Mouse (Mus musculus): Measurements from ENCODE around the gene Col12a1. TPM values are rescaled to one million over a fixed set of nuclear protein-coding genes. Genes with fewer than 3 reads are reported as not detected.
A peak's percentile ranks its signal among the peaks of the same experiment; 100 is the strongest.

Gene Col12a1
- 10 to 100 TPM; 19.7 to 22.7 (median 20.9) TPM for total RNA-seq (2022)

DNA sequence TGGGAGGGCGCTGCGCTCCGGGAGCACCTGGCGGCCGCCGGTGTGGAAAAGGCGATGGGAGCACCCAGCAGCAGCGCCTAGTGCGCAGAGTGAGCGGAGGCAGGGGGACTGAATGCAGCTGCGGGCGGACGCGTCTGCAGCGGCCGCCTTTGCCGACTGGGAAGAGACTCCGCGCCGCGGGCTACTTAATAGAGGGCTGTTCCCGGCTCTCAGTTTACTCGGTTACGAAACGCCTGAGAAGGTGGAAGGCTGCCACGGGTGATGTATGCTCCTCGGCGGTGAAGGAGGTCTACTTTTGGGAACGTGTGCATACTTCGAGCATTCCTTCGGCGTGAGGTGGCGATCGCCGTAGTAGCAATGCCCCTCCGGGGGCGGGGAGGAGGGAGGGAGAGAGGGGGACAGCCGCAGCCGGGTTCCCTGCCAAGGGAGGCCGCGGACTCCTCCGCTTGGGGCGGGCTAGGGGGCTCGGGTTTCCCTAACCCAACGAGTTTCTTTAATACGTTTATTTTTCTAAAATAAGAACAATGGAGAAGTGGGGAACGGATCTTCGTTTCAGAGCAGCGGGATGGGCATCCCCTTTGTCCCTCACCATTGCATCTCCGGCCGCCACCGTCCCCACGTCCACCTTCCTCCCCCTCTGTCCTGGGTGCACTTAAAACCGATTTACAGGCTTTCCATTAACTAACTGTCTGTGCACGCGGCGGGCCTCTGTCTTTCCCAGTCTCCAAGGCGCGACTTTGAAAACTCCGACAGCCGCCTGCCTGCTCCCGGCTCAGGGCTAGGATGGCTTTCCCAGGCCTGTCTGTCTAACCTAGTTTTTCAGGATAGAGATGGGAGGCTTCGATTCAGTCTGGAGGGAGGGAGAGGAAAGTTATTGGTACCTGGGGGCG, at the start of gene Col12a1:
Gene Col12a1, minus strand, starts transcription at position 351 of the 890 bp plus-strand sequence.
- DNase-seq, result peak; percentile 29

DNA sequence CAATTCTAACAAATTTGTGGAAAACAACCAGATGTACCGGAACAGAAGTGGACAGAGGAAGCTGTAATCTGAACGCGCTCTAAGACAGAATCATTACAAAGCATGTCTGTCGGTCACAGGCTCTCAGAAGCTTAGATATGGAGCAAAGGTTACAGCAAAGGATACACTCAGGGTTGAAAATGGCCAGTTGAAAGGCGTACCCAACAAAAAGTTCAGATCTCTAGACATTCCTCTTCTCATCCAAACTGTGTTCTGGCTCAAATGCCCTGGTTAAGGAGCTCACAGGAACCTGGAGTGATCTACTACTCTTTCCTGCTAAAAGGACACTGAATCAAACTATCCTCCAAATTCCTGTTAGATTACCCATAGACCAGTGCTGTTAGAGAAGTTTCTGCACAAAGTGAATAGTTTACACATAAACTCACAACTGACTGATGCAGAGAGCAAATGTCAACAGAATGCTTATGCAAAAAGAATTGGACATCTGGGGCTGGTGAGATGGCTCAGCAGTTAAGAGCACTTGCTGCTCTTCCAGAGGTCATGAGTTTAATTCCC, 48.4 kb upstream of the Col12a1 start:
- DNase-seq, result no peak

DNA sequence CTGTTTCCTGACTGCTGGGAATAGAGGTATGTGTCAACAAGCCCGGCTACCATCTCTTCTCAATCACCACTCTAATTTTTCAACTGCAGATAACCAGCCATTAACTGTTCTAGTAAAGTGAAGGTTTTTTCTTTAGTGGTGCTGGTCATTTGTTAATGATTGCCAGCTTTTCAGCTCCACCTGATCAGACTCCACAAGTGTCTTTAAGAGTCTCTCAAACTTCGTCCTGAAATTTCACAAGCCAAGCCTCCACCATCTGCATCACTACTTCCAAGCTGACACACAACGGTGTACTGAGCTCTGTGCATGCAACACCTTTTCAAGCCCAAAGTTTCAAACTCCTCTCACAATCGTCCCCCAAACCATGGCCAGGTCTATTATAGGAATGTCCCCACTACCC, 46.7 kb upstream of the Col12a1 start:
- DNase-seq, result no peak

DNA sequence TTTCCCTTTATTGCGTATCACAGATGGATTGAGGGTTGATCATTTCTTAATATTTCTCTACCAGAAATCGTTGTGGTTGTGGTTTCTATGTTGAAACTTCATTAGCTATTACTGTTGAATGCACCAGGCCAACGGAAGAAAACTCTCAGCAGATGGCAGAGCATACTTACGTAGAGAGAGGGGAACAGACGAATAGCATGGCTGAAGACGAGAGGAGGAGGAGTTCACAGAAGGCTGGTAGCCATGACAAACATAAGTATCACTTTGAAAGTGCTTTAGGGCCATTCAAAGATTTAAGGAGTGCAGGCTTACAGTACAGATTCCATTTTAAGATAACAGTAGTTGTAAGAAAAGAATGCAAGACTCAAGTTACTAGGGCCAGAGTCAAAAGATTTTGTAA, 43.9 kb upstream of the Col12a1 start:
- no peak for DNase-seq

DNA sequence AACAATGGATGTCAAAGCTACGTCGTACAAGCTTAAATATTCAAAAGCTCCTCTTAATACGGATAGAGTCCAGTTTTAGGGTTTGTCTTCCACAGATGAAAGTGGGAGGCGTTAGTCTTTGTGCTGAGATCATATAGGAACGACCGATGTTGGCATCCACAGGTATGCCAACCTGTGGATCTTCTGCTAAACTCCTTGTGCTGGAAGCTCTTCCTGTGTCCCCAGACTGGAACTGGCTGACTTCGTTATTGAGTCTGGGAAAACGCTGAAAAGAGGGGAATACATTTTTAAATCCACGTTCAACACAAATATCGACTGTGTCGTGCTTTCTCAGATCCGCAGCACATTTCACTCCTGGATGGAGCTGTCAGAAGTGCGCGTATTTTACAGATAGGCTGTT, 41.4 kb upstream of the Col12a1 start:
- DNase-seq, result no peak

DNA sequence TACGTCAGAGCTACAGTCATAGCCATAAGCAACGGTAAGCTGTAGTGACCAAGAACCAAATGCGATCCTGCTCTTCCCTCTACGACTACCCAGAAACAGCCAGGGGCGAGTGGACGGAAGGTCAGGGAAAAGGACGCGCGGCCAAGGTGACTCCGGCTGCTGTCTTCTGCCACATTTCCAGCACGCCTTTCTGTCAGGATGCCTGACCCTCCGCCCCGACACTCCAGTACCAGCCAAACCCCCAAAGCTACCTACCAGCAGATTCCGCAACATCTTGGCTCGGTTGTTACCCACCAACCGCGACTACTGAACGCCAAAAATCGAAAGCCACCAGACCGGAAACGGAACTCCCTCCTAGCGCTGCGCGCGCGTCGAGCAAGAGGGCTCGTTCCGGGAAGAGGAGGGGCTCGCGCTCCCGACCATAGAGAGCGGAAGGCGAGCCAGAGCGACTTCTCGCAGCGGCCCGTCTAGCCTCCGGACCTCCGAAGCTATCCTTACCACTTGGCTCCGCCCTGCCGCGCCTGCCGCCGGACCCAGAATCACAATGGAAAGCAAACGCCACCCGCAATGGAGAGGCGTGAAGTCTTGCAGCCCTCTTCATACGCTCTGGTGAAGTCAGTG, 40.9 kb upstream of the Col12a1 start, which contains the start of gene Cox7a2:
Gene Cox7a2, minus strand, starts transcription at position 494 of the 621 bp plus-strand sequence.
- peak; percentile 94 for DNase-seq

DNA sequence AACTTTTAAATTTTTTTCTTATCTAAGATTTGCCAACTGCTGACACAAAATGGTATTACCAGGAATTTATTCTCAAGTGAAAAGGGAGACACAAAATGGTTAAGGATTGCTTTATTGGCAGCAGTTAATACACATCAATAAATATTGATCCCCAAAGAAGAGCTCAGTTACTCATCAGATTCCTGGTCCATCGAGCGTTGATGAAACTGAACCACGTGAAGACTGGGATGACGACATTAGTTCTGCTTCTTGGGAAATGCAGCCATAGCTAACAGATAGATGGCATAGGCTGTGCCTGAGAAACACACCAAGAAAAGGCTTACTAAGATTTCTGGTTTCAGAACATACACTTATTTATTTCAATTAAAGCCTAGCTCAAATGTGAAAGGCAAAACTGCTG, 36.7 kb upstream of the Col12a1 start:
- no peak for DNase-seq

DNA sequence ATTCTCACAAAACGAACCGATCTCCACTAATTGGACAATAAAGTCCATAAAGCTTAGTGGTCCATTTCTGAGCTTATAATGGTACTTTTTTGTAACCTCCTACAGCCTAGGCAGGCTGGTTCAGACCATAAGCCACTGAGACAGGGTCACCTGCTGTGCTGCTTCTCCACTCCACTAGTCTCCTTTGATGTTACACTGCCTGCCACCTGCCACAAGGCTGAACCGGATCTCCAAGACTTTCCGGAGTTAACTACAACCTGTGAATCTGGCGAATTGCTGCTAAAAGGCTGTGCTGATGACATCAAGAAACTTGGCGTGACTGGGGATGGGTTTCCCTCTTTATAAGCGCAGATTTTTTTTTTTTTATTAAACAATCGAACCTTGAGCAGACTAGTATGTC, 33.2 kb upstream of the Col12a1 start:
- DNase-seq, result no peak

DNA sequence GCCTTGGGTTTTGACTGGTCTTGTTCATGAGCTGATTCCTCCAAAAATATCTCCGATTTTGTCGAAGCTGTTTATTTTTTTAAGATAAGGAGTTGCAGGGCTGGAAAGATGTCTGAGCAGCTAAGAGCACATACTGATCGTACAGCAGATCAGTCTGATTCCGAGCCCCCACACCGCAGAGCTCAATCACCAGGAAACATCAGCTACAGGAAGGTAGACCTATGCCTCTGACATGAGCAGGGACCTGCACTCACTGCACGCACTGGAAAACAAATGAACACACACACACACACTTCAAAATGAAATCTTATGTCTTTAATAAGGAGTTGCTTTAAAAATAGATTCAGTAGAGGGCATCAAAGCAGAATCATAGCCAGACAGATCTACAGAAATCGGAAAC, 32.1 kb upstream of the Col12a1 start:
- no peak for DNase-seq

DNA sequence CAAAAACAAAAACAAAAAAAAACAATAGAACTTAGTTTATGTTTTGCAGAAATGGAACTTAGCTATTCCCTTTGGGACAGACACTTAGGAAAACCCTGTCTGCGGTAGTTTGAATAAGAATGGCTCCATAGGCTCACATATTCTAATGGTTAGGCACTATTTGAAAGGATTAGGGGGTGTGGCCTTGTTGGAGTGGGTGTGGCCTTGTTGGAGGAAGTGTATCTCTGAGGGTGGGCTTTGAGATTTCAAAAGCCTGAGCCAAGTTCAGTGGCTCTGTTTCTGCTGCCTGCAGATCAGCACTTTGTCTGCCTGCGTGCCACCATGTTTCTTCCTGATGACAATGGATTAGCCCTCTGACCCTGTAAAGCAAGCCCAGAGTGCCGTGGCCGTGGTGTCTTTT, 26.4 kb upstream of the Col12a1 start:
- DNase-seq, result no peak

DNA sequence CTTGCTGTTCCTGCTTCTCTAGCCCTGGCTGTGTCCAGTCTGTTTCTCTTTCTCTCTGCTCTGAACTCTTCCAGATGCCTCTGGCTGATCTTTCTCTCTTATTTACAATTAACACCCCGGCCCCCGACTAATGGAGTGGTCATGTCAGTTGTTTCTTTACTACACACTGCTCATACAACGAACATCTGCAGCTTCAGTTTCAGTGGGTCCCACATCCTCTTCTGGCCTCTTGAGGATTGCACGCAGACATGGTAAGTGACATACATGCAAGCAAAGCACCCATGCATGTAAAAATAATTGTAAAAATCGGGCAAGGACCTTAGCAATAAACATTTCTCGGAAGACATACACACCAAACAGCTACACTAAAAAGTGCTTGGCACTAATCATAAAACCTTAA, 17.0 kb upstream of the Col12a1 start:
- no peak for DNase-seq

DNA sequence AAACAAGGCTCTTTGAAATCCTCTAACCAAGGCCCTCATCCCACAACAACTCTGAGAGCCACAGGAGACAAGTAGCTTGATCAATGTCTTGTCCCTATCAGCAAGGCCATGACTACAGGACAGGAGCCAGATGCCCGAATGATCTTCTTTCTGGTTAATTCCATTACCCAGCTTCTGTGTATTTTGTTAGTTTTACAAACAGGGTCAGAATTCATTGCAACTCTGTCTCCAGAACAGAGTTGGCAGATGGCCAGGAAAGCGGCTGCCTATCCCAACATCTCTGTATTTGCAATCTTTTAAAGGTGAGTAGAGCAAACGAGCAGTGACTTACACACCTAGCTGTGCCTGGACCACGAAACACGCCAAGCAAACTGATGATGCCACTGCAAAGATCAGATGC, 11.7 kb upstream of the Col12a1 start:
- peak; percentile 10 for DNase-seq

DNA sequence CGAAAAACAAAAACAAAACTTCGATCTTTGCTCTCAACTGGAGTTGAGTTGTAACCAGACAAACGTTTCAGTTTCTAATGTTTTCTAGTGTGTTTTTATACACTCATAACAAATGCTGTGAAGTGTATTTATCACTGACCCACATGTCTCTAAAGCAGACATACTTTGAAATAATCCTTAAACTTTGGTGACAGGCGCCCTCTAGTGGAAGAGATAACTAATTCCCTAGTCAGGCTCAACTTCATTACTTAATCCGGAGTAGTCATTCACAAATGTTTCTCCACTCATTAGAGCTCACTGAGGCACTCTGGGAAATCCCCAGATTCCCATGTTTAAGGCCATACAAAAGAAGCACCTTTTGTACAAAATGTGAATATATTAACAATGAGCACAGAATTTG, 4.5 kb upstream of the Col12a1 start:
- DNase-seq, result no peak

DNA sequence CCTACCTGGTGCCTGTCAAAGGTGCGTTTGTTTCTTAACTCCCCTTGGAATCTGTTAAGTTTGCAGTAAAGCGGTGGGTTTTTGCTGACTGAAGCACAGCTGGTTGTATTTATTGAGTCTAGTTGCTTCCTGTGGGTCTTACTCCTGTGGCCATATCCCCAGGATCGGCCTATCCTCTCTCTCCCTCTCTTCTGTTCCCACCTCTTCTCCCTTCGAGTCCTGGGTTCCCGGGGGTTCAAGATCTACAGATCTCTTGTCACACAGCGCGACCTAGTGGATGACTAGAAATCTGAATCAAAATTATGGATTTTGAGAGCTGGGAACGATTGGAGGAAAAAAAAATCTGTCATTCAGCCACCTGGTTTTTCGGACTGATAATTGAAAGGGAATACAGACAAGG, 2.4 kb upstream of the Col12a1 start:
- DNase-seq, result peak; percentile 13

DNA sequence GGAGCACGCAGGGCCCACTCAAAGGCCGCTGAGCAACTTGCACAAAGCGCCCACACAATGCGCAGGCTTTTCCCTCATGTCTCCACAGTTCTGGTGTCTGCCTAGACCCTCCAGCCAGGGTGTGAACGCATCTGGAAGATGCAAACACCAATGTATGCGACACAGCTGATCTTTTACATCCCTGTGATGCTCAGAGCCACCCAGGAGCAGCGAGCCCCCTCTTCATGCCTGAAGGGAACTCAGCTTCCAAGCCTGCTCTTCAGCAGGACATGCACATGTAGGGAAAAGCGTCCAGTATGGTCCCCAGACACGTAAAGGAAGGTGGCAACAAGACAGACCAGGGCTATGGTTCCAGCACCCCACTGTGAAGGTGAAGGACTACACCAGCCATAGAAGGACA, 1.5 kb upstream of the Col12a1 start:
- DNase-seq, result no peak

DNA sequence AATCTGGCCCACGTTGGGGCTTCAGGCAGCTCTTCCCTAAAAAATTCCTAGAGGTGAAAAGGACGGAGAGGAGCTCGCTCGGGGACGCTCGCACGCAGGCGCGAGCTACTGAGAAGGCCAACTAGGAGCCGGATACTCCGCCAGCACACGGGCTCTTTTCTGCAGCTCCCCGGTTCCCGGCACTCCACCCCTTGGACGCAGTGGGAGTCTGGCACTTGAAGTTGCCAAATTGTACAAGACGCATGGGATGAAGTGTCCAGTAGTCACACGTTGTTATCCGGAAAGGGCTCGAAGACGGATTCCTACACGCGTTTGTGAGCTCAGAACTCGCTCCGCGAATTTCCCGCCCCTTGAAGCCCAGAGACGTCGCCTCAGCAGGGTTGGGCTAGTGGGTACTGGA, 820 bp upstream of the Col12a1 start:
- DNase-seq, result no peak

DNA sequence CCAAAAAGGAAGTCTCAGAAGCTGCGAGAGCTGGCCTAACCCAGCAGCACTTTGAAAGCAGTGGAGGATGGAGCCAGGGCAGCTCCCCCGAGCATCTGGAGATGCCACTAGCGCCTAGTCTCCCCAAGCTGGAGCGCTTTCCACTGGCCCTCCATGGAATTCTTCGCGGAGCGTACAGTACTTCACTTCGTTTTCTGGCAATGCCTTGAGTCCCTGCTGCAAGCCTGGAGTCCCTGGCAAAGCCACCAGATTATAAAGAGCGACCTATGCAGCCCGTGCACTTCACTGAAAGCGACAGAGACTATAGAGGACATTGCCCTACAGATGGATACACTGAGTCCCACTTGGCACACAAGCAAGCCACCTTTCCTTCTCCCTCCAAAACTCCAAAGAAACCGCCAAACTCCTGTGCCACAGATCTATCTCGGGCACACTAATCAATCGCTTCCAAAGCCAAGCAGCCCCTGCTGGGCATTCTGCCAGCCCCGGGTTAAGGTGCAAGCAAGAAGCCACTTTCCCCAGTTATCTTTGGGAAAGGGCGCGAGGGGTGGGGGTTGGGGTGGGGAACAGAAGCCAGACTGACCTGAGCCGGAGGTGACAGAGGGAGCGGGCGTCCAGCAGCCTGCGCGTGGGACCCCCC, 675 bp downstream of the Col12a1 start:
- DNase-seq, result no peak

DNA sequence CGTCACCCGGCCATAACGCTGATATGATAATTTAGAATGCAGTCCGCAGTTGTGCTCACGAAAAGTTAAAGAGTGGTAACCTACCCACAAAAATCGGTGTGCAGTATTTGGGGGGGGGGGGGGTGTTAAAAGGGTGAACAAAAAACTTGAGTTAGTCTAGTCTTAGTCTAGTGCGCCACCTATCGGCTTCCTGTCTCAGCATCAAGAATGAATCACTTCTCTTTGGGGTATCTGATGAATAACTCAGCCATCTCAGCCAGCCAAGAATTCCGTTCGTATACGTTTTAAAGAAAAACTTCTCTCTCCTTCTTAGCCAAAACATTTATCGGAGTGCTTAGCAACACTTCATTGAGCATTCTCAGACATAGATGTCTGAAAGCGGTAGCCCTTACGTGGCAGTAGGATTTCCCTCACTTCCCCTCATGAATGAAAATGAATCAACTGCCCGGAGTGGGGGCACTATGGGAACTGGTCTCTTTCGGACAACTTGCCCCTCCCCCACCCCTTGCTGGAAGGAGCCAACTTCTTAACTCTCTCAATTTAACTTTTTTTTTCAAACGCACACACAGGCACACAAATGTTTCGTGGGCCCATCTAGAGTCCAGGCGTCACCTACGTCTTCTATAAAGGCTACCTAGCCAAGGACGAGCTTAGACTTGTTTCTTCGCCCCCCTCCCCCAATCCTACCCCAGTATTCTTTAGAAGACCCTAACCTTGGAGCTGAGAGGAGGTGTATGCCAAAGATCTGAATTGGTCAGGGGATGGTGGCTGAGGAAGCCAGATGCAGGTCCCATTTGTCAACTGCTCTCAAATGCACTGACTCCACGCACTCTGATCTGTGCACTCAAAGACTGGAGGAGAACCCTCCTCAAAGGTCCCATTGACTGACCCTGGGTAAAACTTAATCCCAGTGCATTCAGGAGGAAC, 1.5 kb downstream of the Col12a1 start:
- DNase-seq, result peak; percentile 29

DNA sequence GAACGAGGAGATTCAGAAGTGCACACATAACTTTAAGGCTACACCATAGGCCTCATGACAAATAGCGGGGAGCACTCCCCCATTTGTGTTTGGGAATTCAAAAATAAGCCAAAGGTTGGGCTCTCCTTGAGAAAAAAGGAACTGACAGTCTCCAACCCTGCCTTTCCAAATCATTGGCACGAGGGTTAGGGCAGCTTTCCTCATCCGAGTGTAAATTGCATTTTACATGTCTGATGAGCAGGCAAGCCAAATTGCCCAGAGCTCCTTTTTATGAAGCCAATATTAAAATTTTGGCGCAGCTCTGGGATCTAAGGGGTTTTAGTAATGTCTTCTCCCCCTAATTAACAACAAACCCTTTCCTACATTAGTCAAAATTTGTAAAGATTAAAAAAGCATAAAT, 2.1 kb downstream of the Col12a1 start:
- DNase-seq, result no peak

DNA sequence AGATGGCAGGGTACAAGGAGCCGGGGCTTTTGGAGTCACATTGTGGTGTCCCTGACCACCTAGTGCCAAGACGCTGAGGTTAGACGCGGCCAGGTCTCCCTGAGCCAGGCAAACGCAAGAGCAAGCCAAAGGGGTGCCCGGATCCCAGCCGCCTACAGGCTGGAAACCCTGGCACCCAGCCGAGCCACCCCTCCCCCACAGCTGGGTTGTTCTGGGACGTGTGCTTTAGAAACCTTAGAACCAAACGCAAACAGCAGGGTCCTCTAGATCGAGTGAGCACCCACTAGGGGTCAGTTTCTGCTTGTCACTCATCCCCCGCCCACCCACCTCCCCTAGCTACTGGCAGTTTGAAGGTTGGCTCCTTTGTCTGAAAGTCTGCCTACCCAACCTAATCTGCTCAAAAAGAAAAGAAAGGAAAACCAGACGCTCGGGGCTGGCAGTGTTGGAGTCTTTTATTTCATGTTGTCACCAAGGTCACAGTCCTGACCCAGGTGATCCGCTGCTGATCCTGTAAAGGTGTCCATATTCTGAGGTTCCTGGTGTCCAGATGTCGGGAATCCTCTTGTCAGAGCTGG, 4.1 kb downstream of the Col12a1 start:
- peak; percentile 36 for DNase-seq

DNA sequence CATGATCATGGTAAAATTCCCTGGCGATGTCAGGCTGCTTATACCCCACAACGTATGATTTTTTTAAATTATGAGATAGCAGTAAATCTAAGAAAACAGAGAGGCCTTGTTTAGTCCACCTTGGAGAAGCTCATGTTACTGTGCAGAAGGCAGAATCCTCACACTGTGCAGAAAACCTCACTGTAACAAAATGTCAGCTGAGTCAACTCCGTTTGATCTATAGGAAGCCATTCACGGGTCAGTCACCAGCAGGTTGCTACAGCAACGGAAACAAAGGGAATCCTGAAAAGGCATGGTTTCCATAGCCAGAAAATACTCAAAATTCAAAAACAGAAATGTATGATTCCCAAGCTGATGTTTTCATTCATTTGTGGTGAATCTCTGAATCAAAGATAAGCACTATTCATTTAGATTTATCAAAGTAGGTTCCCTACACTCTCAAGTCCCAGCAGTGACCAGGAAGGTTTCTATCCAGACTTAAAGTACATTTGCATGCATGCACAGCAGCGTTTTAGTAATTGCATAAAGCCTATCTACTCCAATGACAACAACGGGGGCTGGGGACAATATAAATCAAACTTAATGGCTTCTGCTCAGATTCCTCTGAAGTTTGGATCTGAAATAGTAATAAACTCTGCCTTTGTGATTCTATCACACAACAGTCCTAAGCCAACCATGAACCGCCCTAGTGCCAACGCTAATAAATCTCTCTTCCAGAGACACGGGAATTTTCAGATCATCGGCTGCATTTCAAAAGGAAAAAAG, 28.7 kb downstream of the Col12a1 start:
- DNase-seq, result no peak
